Mouse (Mus musculus) myocyte (in vitro differentiated cells): Measurements from ENCODE around the gene Iqch.

Experiments used
- CEBPB ChIP-seq: IDR thresholded peaks from 2 replicates; pipeline ENCODE4 v1.6.1; 2011; ENCODE audit warnings: mild to moderate bottlenecking, moderate library complexity; ENCODE audit not compliant: poor library complexity, insufficient read depth, severe bottlenecking
- E2F4 ChIP-seq: IDR thresholded peaks from one replicate; pipeline ENCODE4 v1.6.1; 2011; ENCODE audit warnings: mild to moderate bottlenecking, control low read depth, moderate library complexity; ENCODE audit not compliant: insufficient read depth
- MAX ChIP-seq: IDR thresholded peaks from one replicate; pipeline ENCODE4 v1.6.1; 2011; ENCODE audit warnings: low read depth, mild to moderate bottlenecking, control low read depth
- MYOD1 ChIP-seq, 3 experiments: IDR thresholded peaks; one replicate each; pipeline ENCODE4 v1.6.1; 2011; ENCODE audit warnings: control low read depth in 2 of 3, low read depth in 2 of 3, mild to moderate bottlenecking in 2 of 3, moderate library complexity in 1 of 3; ENCODE audit not compliant: insufficient read length in 2 of 3, control insufficient read depth in 1 of 3
- MYOG ChIP-seq, 3 experiments: IDR thresholded peaks; one replicate each; pipeline ENCODE4 v1.6.1; 2011; ENCODE audit warnings: control low read depth in 2 of 3, low read depth in 2 of 3, mild to moderate bottlenecking in 2 of 3; ENCODE audit not compliant: insufficient read length in 2 of 3, control insufficient read depth in 1 of 3, insufficient read depth in 1 of 3
- POLR2A ChIP-seq: IDR thresholded peaks from one replicate; pipeline ENCODE4 v1.6.1; 2011; ENCODE audit warnings: low read depth, mild to moderate bottlenecking, control low read depth, moderate library complexity; ENCODE audit not compliant: insufficient read length
- POLR2AphosphoS2 ChIP-seq: IDR thresholded peaks from one replicate; pipeline ENCODE4 v1.6.1; 2011; ENCODE audit warnings: low read depth, control low read depth; ENCODE audit not compliant: insufficient read length
- TCF3 ChIP-seq: IDR thresholded peaks from one replicate; pipeline ENCODE4 v1.6.1; 2011; ENCODE audit warnings: low read depth, control low read depth; ENCODE audit not compliant: insufficient read length

- no peak for TF ChIP-seq POLR2A
- no peak for TF ChIP-seq POLR2AphosphoS2
- no peak for TF ChIP-seq MAX
- no peak for TF ChIP-seq MYOD1 (IDR thresholded peaks at IDR 0.05; ENCODE audit: control insufficient read depth in 1 of 3, insufficient read length in 2 of 3, low read depth in 2 of 3)
- TF ChIP-seq TCF3: no peak
- peak in 2 of 3 experiments; percentile 22 to 43 for TF ChIP-seq MYOG (IDR thresholded peaks at IDR 0.05; ENCODE audit: control insufficient read depth in 1 of 3, insufficient read depth in 1 of 3, insufficient read length in 2 of 3, low read depth in 2 of 3)
- TF ChIP-seq E2F4: no peak
- no peak for TF ChIP-seq CEBPB
Observed at GRCm38 (mm10) chr9:63556316-63556715, 46.0 kb downstream of the Iqch start.
